Mouse (Mus musculus) liver, embryonic 13.5 days (tissue): Measurements from ENCODE around the gene Adh1. TPM values are rescaled to one million over a fixed set of nuclear protein-coding genes. Genes with fewer than 3 reads are reported as not detected.

Source experiments
- ATAC-seq: fragments of 200-750 bp; cut with Nextera tagmentation; 2 replicates; pipeline ENCODE4 v1.8.0; 2017; ENCODE audit warnings: low read depth, mild to moderate bottlenecking, moderate number of reproducible peaks, moderate library complexity
- DNase-seq: peaks from one replicate; pipeline ENCODE4 v3.0.0; 2022
- H3K27ac ChIP-seq: fragments of 300-500 bp; sonication (generic); 2 replicates; pipeline ENCODE4 v1.5.1; 2015; ENCODE audit warnings: moderate library complexity, mild to moderate bottlenecking, inconsistent platforms
- H3K27me3 ChIP-seq: fragments of 300-500 bp; sonication (generic); 2 replicates; pipeline ENCODE4 v1.6.1; 2015; ENCODE audit warnings: mild to moderate bottlenecking, inconsistent platforms
- H3K36me3 ChIP-seq: fragments of 300-500 bp; sonication (generic); 2 replicates; pipeline ENCODE4 v1.6.1; 2015; ENCODE audit warnings: mild to moderate bottlenecking, inconsistent platforms
- H3K4me1 ChIP-seq: fragments of 300-500 bp; sonication (generic); replicated peaks from 2 replicates; pipeline ENCODE4 v1.6.1; 2015; ENCODE audit warnings: inconsistent platforms
- H3K4me2 ChIP-seq: fragments of 300-500 bp; sonication (generic); 2 replicates; pipeline ENCODE4 v1.6.1; 2015; ENCODE audit warnings: inconsistent platforms, mild to moderate bottlenecking, moderate library complexity
- H3K4me3 ChIP-seq: fragments of 300-500 bp; sonication (generic); replicated peaks from 2 replicates; pipeline ENCODE4 v1.5.1; 2015; ENCODE audit warnings: mild to moderate bottlenecking, inconsistent platforms
- H3K9ac ChIP-seq: fragments of 300-500 bp; sonication (generic); 2 replicates; pipeline ENCODE4 v1.6.1; 2015; ENCODE audit warnings: mild to moderate bottlenecking, inconsistent platforms
- H3K9me3 ChIP-seq: fragments of 300-500 bp; sonication (generic); replicated peaks from 2 replicates; pipeline ENCODE4 v1.6.1; 2016; ENCODE audit warnings: inconsistent platforms
- WGBS: fragments of 180-500 bp; shearing (Covaris S2); methylation state at CpG from one replicate; pipeline ENCODE4 v1.1.7; 2015; ENCODE audit not compliant: insufficient replicate concordance; 5-methylcytosine and 5-hydroxymethylcytosine counted together
- polyA plus RNA-seq: library from polyadenylated mRNA; unstranded; fragments of >200 nt; fragmentation: Nextera tagmentation; extraction: Ambion mirVana; gene quantifications from 2 replicates; pipeline ENCODE4 v1.2.1, GENCODE M21; 2015

The Adh1 gene
- 3.0 and 3.4 TPM in 2 replicates for polyA plus RNA-seq

GRCm38 (mm10) chr3:138260721-138261669 lies at the start of gene Adh1:
Adh1 (plus strand) TSS chr3:138260991.
- DNase-seq (no peak), ATAC-seq (no peak)
- 63% methylated on average over 11 of the region's 11 CpGs for WGBS
- Histone ChIP-seq H3K9ac (no peak within 1 kb of the TSS), H3K27me3 (no peaks in the 10 kb centered on the region), H3K4me3 (no peak within 1 kb of the TSS), H3K36me3 (no peaks in the 10 kb centered on the region), H3K9me3 (no peaks in the 10 kb centered on the region), H3K4me2 (no peak within 1 kb of the TSS), H3K4me1 (0 out of 2 replicates have a peak, but pooled peaks cover under 1% of the 10 kb centered on the region), H3K27ac (no peak within 1 kb of the TSS)

GRCm38 (mm10) chr3:138212431-138212951 lies 48.3 kb upstream of the Adh1 start:
- ATAC-seq (no peak), DNase-seq (no peak)
- H3K36me3 ChIP-seq = no peaks in the 10 kb centered on the region
- no peak overlapping the region for H3K27ac ChIP-seq
- H3K9me3 ChIP-seq = no peaks in the 10 kb centered on the region
- H3K9ac ChIP-seq = no peak overlapping the region
- WGBS = 74% methylated on average over 4 of the region's 4 CpGs
- H3K27me3 ChIP-seq = no peaks in the 10 kb centered on the region
- H3K4me2 ChIP-seq = no peak overlapping the region
- H3K4me3 ChIP-seq = no peak overlapping the region
- H3K4me1 ChIP-seq = no peaks in the 10 kb centered on the region

GRCm38 (mm10) chr3:138215395-138215989 lies 45.3 kb upstream of the Adh1 start:
- DNase-seq = no peak
- Histone ChIP-seq H3K4me1 (no peaks in the 10 kb centered on the region), H3K4me2 (no peak overlapping the region), H3K27ac (no peak overlapping the region), H3K9me3 (no peaks in the 10 kb centered on the region), H3K27me3 (no peaks in the 10 kb centered on the region), H3K36me3 (no peaks in the 10 kb centered on the region), H3K4me3 (no peak overlapping the region), H3K9ac (no peak overlapping the region)
- no peak for ATAC-seq
- 66% methylated on average over 11 of the region's 11 CpGs for WGBS

- 68% methylated on average over 8 of the region's 8 CpGs for WGBS
- ATAC-seq (no peak), DNase-seq (no peak)
- H3K9ac ChIP-seq = no peak overlapping the region
- no peaks in the 10 kb centered on the region for H3K9me3 ChIP-seq
- H3K36me3 ChIP-seq = no peaks in the 10 kb centered on the region
- H3K4me2 ChIP-seq = no peak overlapping the region
- H3K27ac ChIP-seq = no peak overlapping the region
- H3K4me1 ChIP-seq = no peaks in the 10 kb centered on the region
- no peaks in the 10 kb centered on the region for H3K27me3 ChIP-seq
- no peak overlapping the region for H3K4me3 ChIP-seq
These were observed 44.7 kb upstream of the Adh1 start for GRCm38 (mm10) chr3:138216091-138216490.

- no peaks in the 10 kb centered on the region for H3K9me3 ChIP-seq
- no peak within 1 kb of the TSS for H3K27ac ChIP-seq
- DNase-seq = no peak
- no peaks in the 10 kb centered on the region for H3K36me3 ChIP-seq
- H3K4me3 ChIP-seq = no peak within 1 kb of the TSS
- H3K4me2 ChIP-seq = no peak within 1 kb of the TSS
- H3K9ac ChIP-seq = no peak within 1 kb of the TSS
- no peaks in the 10 kb centered on the region for H3K4me1 ChIP-seq
- 61% methylated on average over 10 of the region's 10 CpGs for WGBS
- no peaks in the 10 kb centered on the region for H3K27me3 ChIP-seq
- ATAC-seq = no peak
These were observed 43.0 kb upstream of the Adh1 start, which contains the start of gene Adh7 for GRCm38 (mm10) chr3:138217631-138218264. Adh7 (plus strand) TSS chr3:138217760.

- no peaks in the 10 kb centered on the region for H3K27me3 ChIP-seq
- WGBS = 69% methylated on average over 11 of the region's 11 CpGs
- no peak overlapping the region for H3K27ac ChIP-seq
- H3K4me1 ChIP-seq = peaks cover 7% of the 10 kb centered on the region; the same call in 1 of the 2 replicates
- no peaks in the 10 kb centered on the region for H3K36me3 ChIP-seq
- DNase-seq = no peak
- no peaks in the 10 kb centered on the region for H3K9me3 ChIP-seq
- H3K4me3 ChIP-seq = no peak overlapping the region
- ATAC-seq = no peak
- H3K9ac ChIP-seq = no peak overlapping the region
- no peak overlapping the region for H3K4me2 ChIP-seq
These were observed 39.7 kb upstream of the Adh1 start for GRCm38 (mm10) chr3:138221116-138221515.

- Histone ChIP-seq H3K9ac (no peak overlapping the region), H3K4me1 (peaks cover 7% of the 10 kb centered on the region; the same call in 1 of the 2 replicates), H3K9me3 (no peaks in the 10 kb centered on the region), H3K4me3 (no peak overlapping the region), H3K27me3 (no peaks in the 10 kb centered on the region), H3K27ac (no peak overlapping the region), H3K4me2 (no peak overlapping the region), H3K36me3 (no peaks in the 10 kb centered on the region)
- 45% methylated on average over 4 of the region's 4 CpGs for WGBS
- no peak for DNase-seq
- ATAC-seq = no peak
These were observed 38.3 kb upstream of the Adh1 start for GRCm38 (mm10) chr3:138222511-138222910.

GRCm38 (mm10) chr3:138222952-138223351 lies 37.8 kb upstream of the Adh1 start:
- Histone ChIP-seq H3K27me3 (no peaks in the 10 kb centered on the region), H3K4me2 (no peak overlapping the region), H3K4me1 (peaks cover 7% of the 10 kb centered on the region; the same call in 1 of the 2 replicates), H3K27ac (no peak overlapping the region), H3K36me3 (no peaks in the 10 kb centered on the region), H3K9me3 (no peaks in the 10 kb centered on the region), H3K4me3 (no peak overlapping the region), H3K9ac (no peak overlapping the region)
- 39% methylated on average over 5 of the region's 5 CpGs for WGBS
- no peak for DNase-seq
- ATAC-seq = peak; percentile 60; the same call in 1 of the 2 replicates

- H3K27ac ChIP-seq = no peak overlapping the region
- no peaks in the 10 kb centered on the region for H3K9me3 ChIP-seq
- no peaks in the 10 kb centered on the region for H3K27me3 ChIP-seq
- ATAC-seq (peak; percentile 39), DNase-seq (no peak)
- 71% methylated on average over 13 of the region's 13 CpGs for WGBS
- no peak overlapping the region for H3K4me3 ChIP-seq
- H3K36me3 ChIP-seq = no peaks in the 10 kb centered on the region
- no peak overlapping the region for H3K9ac ChIP-seq
- peaks cover 7% of the 10 kb centered on the region; the same call in 1 of the 2 replicates for H3K4me1 ChIP-seq
- no peak overlapping the region for H3K4me2 ChIP-seq
These were observed 36.3 kb upstream of the Adh1 start for GRCm38 (mm10) chr3:138224363-138224954.

GRCm38 (mm10) chr3:138225331-138225730 lies 35.5 kb upstream of the Adh1 start:
- Histone ChIP-seq H3K4me3 (no peak overlapping the region), H3K4me2 (no peak overlapping the region), H3K27ac (no peak overlapping the region), H3K9ac (no peak overlapping the region), H3K4me1 (peaks cover 7% of the 10 kb centered on the region; the same call in 1 of the 2 replicates), H3K9me3 (no peaks in the 10 kb centered on the region), H3K27me3 (no peaks in the 10 kb centered on the region), H3K36me3 (no peaks in the 10 kb centered on the region)
- ATAC-seq = no peak
- 68% methylated on average over 6 of the region's 7 CpGs for WGBS
- no peak for DNase-seq

- Histone ChIP-seq H3K9me3 (no peaks in the 10 kb centered on the region), H3K9ac (no peak overlapping the region), H3K4me1 (peaks cover 7% of the 10 kb centered on the region; the same call in 1 of the 2 replicates), H3K4me2 (no peak overlapping the region), H3K27ac (no peak overlapping the region), H3K4me3 (no peak overlapping the region), H3K36me3 (no peaks in the 10 kb centered on the region), H3K27me3 (no peaks in the 10 kb centered on the region)
- 62% methylated on average over 7 of the region's 7 CpGs for WGBS
- ATAC-seq (no peak), DNase-seq (no peak)
These were observed 34.9 kb upstream of the Adh1 start for GRCm38 (mm10) chr3:138225853-138226252.
